Mouse (Mus musculus) heart, postnatal 0 days (tissue): ENCODE measurements at regions not wholly inside any gene's neighbourhood (a gene's known extent, or its start where the extent isn't known, plus 50 kb on each side); places are given as distances from the start of the nearest gene placed in this dataset.

ENCODE experiments used
- CTCF ChIP-seq: IDR thresholded peaks from 2 replicates; pipeline ENCODE4 v1.5.1; 2016; ENCODE audit warnings: antibody characterized with exemption, control low read depth, low read depth
- EP300 ChIP-seq: IDR thresholded peaks from 2 replicates; pipeline ENCODE4 v1.6.1; 2016; ENCODE audit warnings: antibody characterized with exemption, low read depth

GRCm38 (mm10) chr16:5377001-5377400 is 121.2 kb upstream of the Eef2kmt start:
- TF ChIP-seq CTCF (no peak), EP300 (no peak)
